Mouse (Mus musculus) embryonic fibroblast, embryonic 13.5 days (primary cell): ENCODE data around the gene Sgce. TPM values are rescaled to one million over a fixed set of nuclear protein-coding genes. Genes with fewer than 3 reads are reported as not detected.
"Not testable (repeated sequence)": the region's sequence is repeated elsewhere in the genome, so short reads cannot be mapped to it uniquely, and the experiment has no call there.

Experiments
- H3K27ac ChIP-seq: 2 replicates; pipeline ENCODE4 v1.5.1; 2012; ENCODE audit warnings: low read length, control low read depth, inconsistent platforms; ENCODE audit not compliant: insufficient read depth
- H3K4me1 ChIP-seq: 2 replicates; pipeline ENCODE4 v1.6.1; 2011; ENCODE audit warnings: low read length; ENCODE audit not compliant: control insufficient read depth, insufficient read depth
- H3K4me3 ChIP-seq: 2 replicates; pipeline ENCODE4 v1.5.1; 2011; ENCODE audit warnings: mild to moderate bottlenecking, control low read depth, low read length; ENCODE audit not compliant: insufficient read depth
- CTCF ChIP-seq: IDR thresholded peaks from 2 replicates; pipeline ENCODE4 v1.5.1; 2011; ENCODE audit warnings: mild to moderate bottlenecking, control low read depth, low read length, moderate library complexity, borderline replicate concordance; ENCODE audit not compliant: insufficient read depth
- POLR2A ChIP-seq: IDR thresholded peaks from 2 replicates; pipeline ENCODE4 v1.6.1; 2011; ENCODE audit warnings: low read depth, mild to moderate bottlenecking, control low read depth, low read length, moderate library complexity
- polyA plus RNA-seq: library from polyadenylated mRNA; stranded (reverse); fragments of >200 nt; gene quantifications from 2 replicates; pipeline ENCODE4 v1.2.4, GENCODE M21; 2011; ENCODE audit warnings: low read depth; ENCODE audit not compliant: missing spikeins, insufficient read length

Sgce gene
- polyA plus RNA-seq, 1 experiment, result 73.8 TPM

DNA sequence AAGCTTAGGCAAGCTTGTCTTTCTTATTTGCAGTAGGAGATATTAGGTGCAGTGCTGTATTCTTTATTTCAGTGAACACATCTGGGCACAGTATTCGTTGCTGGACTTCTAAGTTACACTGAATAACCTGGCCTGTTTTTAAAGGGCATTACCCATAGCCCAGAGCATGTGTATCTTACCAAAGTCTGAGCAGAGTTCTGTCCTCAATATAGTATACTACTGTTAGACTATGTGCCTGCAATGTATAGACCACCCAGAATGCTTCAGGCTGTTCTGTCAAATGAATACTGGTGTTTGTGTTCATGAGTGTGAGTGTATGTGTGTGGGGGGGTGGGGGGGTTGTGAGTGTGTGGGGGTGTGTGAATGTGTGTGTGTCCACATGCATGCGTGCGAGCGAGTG, 91.1 kb downstream of the Sgce start:
- Histone ChIP-seq H3K27ac (no peak overlapping the region), H3K4me3 (no peak overlapping the region), H3K4me1 (no peaks in the 10 kb centered on the region)
- TF ChIP-seq POLR2A (no peak), CTCF (no peak)

- no peak overlapping the region for H3K27ac ChIP-seq
- TF ChIP-seq POLR2A (no peak), CTCF (no peak)
- H3K4me3 ChIP-seq, result no peak overlapping the region
- no peaks in the 10 kb centered on the region for H3K4me1 ChIP-seq
Observed at GRCm38 (mm10) chr6:4655466-4655865, 91.5 kb downstream of the Sgce start.

DNA sequence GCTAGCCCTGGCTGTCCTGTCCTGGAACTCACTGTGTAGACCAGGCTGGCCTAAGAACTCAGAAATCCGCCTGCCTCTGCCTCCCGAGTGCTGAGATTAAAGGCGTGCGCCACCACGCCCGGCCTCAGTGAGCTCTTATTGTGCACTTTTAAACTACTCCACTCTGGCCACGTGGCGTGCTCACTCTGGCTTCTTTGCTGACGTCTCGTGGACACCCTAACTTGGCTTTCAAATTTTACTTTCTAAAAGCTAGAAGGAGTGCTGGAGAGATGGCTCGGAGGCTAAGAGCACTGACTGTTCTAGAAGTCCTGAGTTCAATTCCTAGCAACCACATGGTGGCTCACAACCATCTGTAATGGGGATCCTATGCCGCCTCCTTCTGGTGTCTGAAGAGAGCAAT, 93.3 kb downstream of the Sgce start:
- not testable (repeated sequence) for H3K27ac ChIP-seq, H3K4me3 ChIP-seq, H3K4me1 ChIP-seq

- TF ChIP-seq CTCF (no peak), POLR2A (no peak)
- Histone ChIP-seq H3K27ac (no peak overlapping the region), H3K4me1 (no peaks in the 10 kb centered on the region), H3K4me3 (no peak overlapping the region)
Observed at GRCm38 (mm10) chr6:4652596-4653134, 94.3 kb downstream of the Sgce start.

DNA sequence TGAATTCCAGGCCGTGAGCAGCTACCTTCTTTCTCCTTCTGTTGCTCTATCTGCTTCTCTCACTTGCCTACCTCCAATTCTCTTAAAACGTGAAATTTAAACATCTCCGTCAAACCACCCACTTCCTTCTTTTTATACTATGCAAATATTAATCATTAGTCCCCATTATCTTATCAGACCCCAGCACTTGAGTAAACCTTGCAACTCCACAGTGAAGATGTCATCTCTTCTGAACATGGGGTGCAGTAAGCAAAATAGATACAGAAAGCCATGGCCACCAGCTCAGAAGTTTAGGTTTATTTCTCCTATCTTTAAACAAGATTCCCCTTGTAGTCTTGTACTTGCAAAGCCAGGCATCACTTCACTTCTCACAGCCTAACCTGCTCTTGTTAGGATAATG, 99.7 kb downstream of the Sgce start:
- Histone ChIP-seq H3K4me1 (no peaks in the 10 kb centered on the region), H3K27ac (no peak overlapping the region), H3K4me3 (no peak overlapping the region)
- no peak for TF ChIP-seq POLR2A
- TF ChIP-seq CTCF, result no peak

- TF ChIP-seq CTCF, result no peak
- TF ChIP-seq POLR2A, result no peak
- no peak overlapping the region for H3K27ac ChIP-seq
- H3K4me1 ChIP-seq, result no peaks in the 10 kb centered on the region
- no peak overlapping the region for H3K4me3 ChIP-seq
Observed at GRCm38 (mm10) chr6:4642068-4642467, 104.9 kb downstream of the Sgce start.

- TF ChIP-seq CTCF (no peak), POLR2A (no peak)
- Histone ChIP-seq H3K4me1 (no peaks in the 10 kb centered on the region), H3K27ac (no peak overlapping the region), H3K4me3 (no peak overlapping the region)
Observed at GRCm38 (mm10) chr6:4634804-4635203, 112.2 kb downstream of the Sgce start.

GRCm38 (mm10) chr6:4633189-4633588, 113.8 kb downstream of the Sgce start:
- Histone ChIP-seq H3K27ac (no peak overlapping the region), H3K4me3 (no peak overlapping the region), H3K4me1 (no peaks in the 10 kb centered on the region)
- TF ChIP-seq CTCF (no peak), POLR2A (no peak)

- TF ChIP-seq CTCF, result no peak
- Histone ChIP-seq H3K27ac (no peak overlapping the region), H3K4me3 (no peak overlapping the region), H3K4me1 (no peaks in the 10 kb centered on the region)
Observed at GRCm38 (mm10) chr6:4631464-4631863, 115.5 kb downstream of the Sgce start.

Other genes with a start within 250 kb of the Sgce start
- gene Col1a2, start 242.4 kb downstream of the Sgce start, polyA plus RNA-seq, result 3,465 and 4,838 TPM in 2 replicates
- gene Casd1, start 146.4 kb downstream of the Sgce start, polyA plus RNA-seq, result 16.0 and 18.8 TPM in 2 replicates
- gene Peg10, start 99 bp upstream of the Sgce start, polyA plus RNA-seq, result 19.2 and 22.9 TPM in 2 replicates
- 2.0 and 4.0 TPM in 2 replicates for gene Ppp1r9a, start 155.7 kb upstream of the Sgce start, polyA plus RNA-seq